Mouse (Mus musculus) embryonic fibroblast, embryonic 13.5 days (primary cell): ENCODE results near the gene Klhl42. TPM values are rescaled to one million over a fixed set of nuclear protein-coding genes. Genes with fewer than 3 reads are reported as not detected.
A peak's percentile ranks its signal among the peaks of the same experiment; 100 is the strongest.

Source experiments
- H3K27ac ChIP-seq: 2 replicates; pipeline ENCODE4 v1.5.1; 2012; ENCODE audit warnings: low read length, control low read depth, inconsistent platforms; ENCODE audit not compliant: insufficient read depth
- H3K4me1 ChIP-seq: 2 replicates; pipeline ENCODE4 v1.6.1; 2011; ENCODE audit warnings: low read length; ENCODE audit not compliant: control insufficient read depth, insufficient read depth
- H3K4me3 ChIP-seq: 2 replicates; pipeline ENCODE4 v1.5.1; 2011; ENCODE audit warnings: mild to moderate bottlenecking, control low read depth, low read length; ENCODE audit not compliant: insufficient read depth
- CTCF ChIP-seq: IDR thresholded peaks from 2 replicates; pipeline ENCODE4 v1.5.1; 2011; ENCODE audit warnings: mild to moderate bottlenecking, control low read depth, low read length, moderate library complexity, borderline replicate concordance; ENCODE audit not compliant: insufficient read depth
- POLR2A ChIP-seq: IDR thresholded peaks from 2 replicates; pipeline ENCODE4 v1.6.1; 2011; ENCODE audit warnings: low read depth, mild to moderate bottlenecking, control low read depth, low read length, moderate library complexity
- polyA plus RNA-seq: library from polyadenylated mRNA; stranded (reverse); fragments of >200 nt; gene quantifications from 2 replicates; pipeline ENCODE4 v1.2.4, GENCODE M21; 2011; ENCODE audit warnings: low read depth; ENCODE audit not compliant: missing spikeins, insufficient read length

Klhl42 gene
- polyA plus RNA-seq, 1 experiment: 17.8 TPM

DNA sequence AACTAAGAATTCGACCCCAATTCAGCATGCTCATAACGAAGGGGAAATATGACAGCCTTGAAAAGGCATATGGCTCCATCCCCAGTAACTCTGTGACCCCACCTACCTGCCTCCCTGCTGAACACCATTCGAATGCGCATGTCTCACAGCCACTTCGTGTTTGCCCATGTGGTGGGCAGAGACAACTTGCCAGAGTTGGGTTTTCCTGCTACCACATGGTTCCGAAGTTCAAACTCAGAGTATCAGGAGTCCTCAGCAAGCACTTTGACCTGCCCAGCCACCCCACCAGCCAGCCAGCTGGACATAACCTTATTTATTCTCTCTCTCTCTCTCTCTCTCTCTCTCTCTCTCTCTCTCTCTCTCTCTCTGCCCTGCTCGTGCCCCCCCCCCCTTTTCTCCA is 3.4 kb upstream of the Klhl42 start:
- Histone ChIP-seq H3K4me3 (no peak overlapping the region), H3K4me1 (no peaks in the 10 kb centered on the region; the same call in 1 of the 2 replicates), H3K27ac (no peak overlapping the region)
- TF ChIP-seq POLR2A (no peak), CTCF (no peak)

- H3K4me3 ChIP-seq: no peak overlapping the region
- TF ChIP-seq CTCF (no peak), POLR2A (no peak)
- H3K27ac ChIP-seq: no peak overlapping the region
- no peaks in the 10 kb centered on the region; the same call in 1 of the 2 replicates for H3K4me1 ChIP-seq
Measured at GRCm38 (mm10) chr6:147088517-147088916, 2.7 kb upstream of the Klhl42 start.

DNA sequence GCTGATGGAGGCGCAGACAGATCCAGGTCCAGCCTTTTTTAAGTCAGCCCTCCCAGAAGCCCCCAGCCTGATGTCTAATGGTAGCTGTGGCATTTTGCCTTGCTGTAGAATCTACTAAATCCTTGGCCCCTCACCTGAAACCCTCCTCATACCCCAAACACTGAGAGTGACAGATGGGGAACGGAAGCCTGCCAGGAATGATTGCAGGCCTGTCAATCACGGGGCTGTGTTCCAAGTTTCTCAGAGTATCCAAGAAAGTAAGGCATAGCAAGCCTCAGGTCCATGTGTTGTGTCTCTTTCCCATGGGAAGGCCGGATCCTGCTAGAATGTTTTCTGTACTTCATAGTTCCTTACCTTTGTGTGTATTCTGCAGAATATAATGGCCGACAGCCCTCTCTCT is 988 bp upstream of the Klhl42 start:
- Histone ChIP-seq H3K4me1 (no peaks in the 10 kb centered on the region; the same call in 1 of the 2 replicates), H3K27ac (no peak overlapping the region), H3K4me3 (no peak overlapping the region)
- TF ChIP-seq CTCF: no peak
- no peak for TF ChIP-seq POLR2A

- Histone ChIP-seq H3K4me1 (no peaks in the 10 kb centered on the region; the same call in 1 of the 2 replicates), H3K27ac (no peak overlapping the region), H3K4me3 (peak overlapping the region; percentile 68)
- TF ChIP-seq POLR2A (no peak), CTCF (no peak)
Measured at GRCm38 (mm10) chr6:147092136-147092535, 957 bp downstream of the Klhl42 start.

DNA sequence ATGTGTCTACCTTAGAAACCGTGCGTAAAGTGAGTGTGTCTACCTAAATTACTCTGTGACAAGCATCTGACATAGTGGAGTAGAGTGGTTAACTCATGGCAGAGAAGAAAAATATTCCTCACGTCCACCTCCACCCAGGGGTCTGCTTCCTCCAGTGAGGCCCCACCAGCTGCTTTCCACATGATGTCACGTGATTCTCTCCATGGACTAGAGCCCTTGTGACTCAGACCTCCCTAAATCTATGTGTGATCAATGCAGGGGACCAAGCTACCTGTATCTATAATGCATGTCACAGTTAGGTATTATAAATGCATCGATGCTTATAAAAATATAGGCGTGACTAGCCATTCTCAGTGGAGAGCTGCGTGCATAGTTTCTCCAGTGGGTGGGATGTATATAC is 3.6 kb downstream of the Klhl42 start:
- Histone ChIP-seq H3K4me1 (no peaks in the 10 kb centered on the region; the same call in 1 of the 2 replicates), H3K4me3 (no peak overlapping the region), H3K27ac (no peak overlapping the region)
- no peak for TF ChIP-seq CTCF
- no peak for TF ChIP-seq POLR2A

DNA sequence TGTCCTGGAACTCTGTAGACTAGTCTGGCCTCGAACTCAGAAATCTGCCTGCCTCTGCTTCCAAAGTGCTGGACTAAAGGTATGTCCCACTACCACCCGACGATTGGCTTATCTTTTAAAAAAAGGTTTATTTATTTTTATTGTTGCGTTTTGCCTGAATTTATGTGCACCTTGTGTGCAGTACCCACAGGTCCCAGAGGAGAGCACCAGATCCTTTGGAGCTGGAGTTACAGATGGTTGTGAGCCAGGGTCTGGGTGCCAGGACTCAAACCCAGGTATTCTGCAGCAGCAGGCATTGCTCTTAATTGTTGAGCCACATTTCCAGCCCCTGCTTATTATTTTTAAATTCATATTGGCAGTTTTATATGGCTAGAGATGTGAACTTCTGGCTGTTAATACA is 4.9 kb downstream of the Klhl42 start:
- no peak for TF ChIP-seq CTCF
- no peak for TF ChIP-seq POLR2A
- H3K27ac ChIP-seq: no peak overlapping the region
- H3K4me3 ChIP-seq: no peak overlapping the region
- no peaks in the 10 kb centered on the region; the same call in 1 of the 2 replicates for H3K4me1 ChIP-seq

GRCm38 (mm10) chr6:147096934-147097333 is 5.8 kb downstream of the Klhl42 start:
- TF ChIP-seq CTCF: no peak
- no peak for TF ChIP-seq POLR2A
- no peak overlapping the region for H3K4me3 ChIP-seq
- H3K27ac ChIP-seq: no peak overlapping the region
- H3K4me1 ChIP-seq: no peaks in the 10 kb centered on the region; the same call in 1 of the 2 replicates

GRCm38 (mm10) chr6:147097346-147097929 is 6.3 kb downstream of the Klhl42 start:
- no peaks in the 10 kb centered on the region; the same call in 1 of the 2 replicates for H3K4me1 ChIP-seq
- no peak overlapping the region for H3K27ac ChIP-seq
- no peak for TF ChIP-seq POLR2A
- TF ChIP-seq CTCF: no peak
- H3K4me3 ChIP-seq: no peak overlapping the region

GRCm38 (mm10) chr6:147099458-147100277 is 8.5 kb downstream of the Klhl42 start:
- H3K4me1 ChIP-seq: no peaks in the 10 kb centered on the region
- no peak overlapping the region for H3K4me3 ChIP-seq
- no peak overlapping the region for H3K27ac ChIP-seq
- TF ChIP-seq POLR2A: no peak
- no peak for TF ChIP-seq CTCF

DNA sequence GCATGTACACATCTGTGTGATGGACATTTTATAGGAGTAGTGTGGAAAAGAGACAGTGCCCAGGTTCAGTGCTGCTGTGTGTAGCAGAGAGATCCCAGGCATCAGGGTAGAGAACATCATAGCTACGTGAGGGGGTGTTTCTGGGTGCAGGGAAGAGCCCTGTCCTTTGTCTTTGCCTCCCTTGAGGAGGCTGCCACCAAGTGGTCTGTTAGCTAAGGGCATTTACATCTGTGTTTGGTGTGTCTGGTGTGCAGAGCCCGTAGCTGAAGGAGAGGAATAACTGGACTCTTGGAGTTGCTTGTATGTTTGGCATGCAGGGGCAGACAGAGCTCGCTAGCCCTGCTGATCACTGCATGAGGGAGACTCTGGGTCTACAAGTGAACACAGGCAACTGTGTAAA is 11.1 kb downstream of the Klhl42 start:
- H3K27ac ChIP-seq: no peak overlapping the region
- TF ChIP-seq POLR2A (no peak), CTCF (no peak)
- H3K4me1 ChIP-seq: no peaks in the 10 kb centered on the region
- H3K4me3 ChIP-seq: no peak overlapping the region
